Mouse (Mus musculus): ENCODE measurements around the gene Mpi. TPM values are rescaled to one million over a fixed set of nuclear protein-coding genes. Genes with fewer than 3 reads are reported as not detected.

Gene Mpi
- polyA plus RNA-seq, 1 experiment from 2014 or later = 19.1 TPM

- no peaks in the 10 kb centered on the region for H3K36me3 ChIP-seq (ENCODE audit: insufficient read depth, low read length)
- no peak overlapping the region for H3K9ac ChIP-seq (replicated peaks; ENCODE audit: low read depth)
- H3K4me2 ChIP-seq (replicated peaks; ENCODE audit: low read depth, low read length) = no peak overlapping the region
- 8% methylated on average over 3 of the region's 3 CpGs for WGBS
- H3K9me3 ChIP-seq (ENCODE audit: low read length) = no peaks in the 10 kb centered on the region
- ATAC-seq (no peak), DNase-seq (ENCODE audit: low spot score) (peak; percentile 78)
- H3K4me1 ChIP-seq (ENCODE audit: insufficient read depth, low read depth, low read length) = peaks cover 2% of the 10 kb centered on the region; the same call in 1 of the 2 replicates
- no peak overlapping the region for H3K27ac ChIP-seq (ENCODE audit: low read length)
- H3K27me3 ChIP-seq (replicated peaks; ENCODE audit: insufficient read depth, low read length) = no peaks in the 10 kb centered on the region
- no peak overlapping the region for H3K4me3 ChIP-seq (ENCODE audit: low read depth, low read length)
- TF ChIP-seq CTCF (IDR thresholded peaks at IDR 0.05) (peak; percentile 86), EP300 (IDR thresholded peaks at IDR 0.05) (no peak)
These were observed 35.5 kb downstream of the Mpi start for GRCm38 (mm10) chr9:57517113-57517512.

DNA sequence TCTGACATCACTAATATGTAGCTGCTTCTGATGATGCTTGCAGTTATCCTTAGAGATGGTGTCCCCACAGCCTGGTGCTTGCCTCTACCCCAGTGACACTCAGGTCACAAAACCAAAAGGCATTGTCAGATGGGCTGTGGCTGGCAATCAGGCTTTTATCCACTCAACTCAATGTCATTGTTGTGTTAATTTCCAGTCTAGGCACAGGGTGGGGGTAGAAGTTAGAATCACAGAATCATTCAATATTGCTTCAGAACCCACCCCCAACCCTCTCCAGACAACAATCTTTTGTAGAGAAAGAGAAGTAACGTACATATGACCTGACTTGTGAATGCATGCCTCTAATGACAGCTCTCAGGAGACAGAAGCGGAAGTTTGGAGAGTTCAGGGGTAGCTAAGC, 42.0 kb downstream of the Mpi start:
- WGBS = 76% methylated on average over 2 of the region's 2 CpGs
- no peak overlapping the region for H3K27ac ChIP-seq (ENCODE audit: low read length)
- DNase-seq (ENCODE audit: low spot score) (no peak), ATAC-seq (no peak)
- no peaks in the 10 kb centered on the region for H3K4me1 ChIP-seq (ENCODE audit: insufficient read depth, low read depth, low read length)
- H3K4me3 ChIP-seq (ENCODE audit: low read depth, low read length) = no peak overlapping the region
- H3K36me3 ChIP-seq (ENCODE audit: insufficient read depth, low read length) = no peaks in the 10 kb centered on the region
- no peaks in the 10 kb centered on the region for H3K9me3 ChIP-seq (ENCODE audit: low read length)
- no peak overlapping the region for H3K4me2 ChIP-seq (replicated peaks; ENCODE audit: low read depth, low read length)
- TF ChIP-seq EP300 (IDR thresholded peaks at IDR 0.05) (no peak), CTCF (IDR thresholded peaks at IDR 0.05) (no peak)
- H3K27me3 ChIP-seq (replicated peaks; ENCODE audit: insufficient read depth, low read length) = peaks cover 7% of the 10 kb centered on the region; the same call in 1 of the 2 replicates
- no peak overlapping the region for H3K9ac ChIP-seq (replicated peaks; ENCODE audit: low read depth)

- Histone ChIP-seq H3K27ac (ENCODE audit: low read length) (no peak overlapping the region), H3K9me3 (ENCODE audit: low read length) (no peaks in the 10 kb centered on the region), H3K27me3 (replicated peaks; ENCODE audit: insufficient read depth, low read length) (peaks cover 54% of the 10 kb centered on the region), H3K4me1 (ENCODE audit: insufficient read depth, low read depth, low read length) (peaks cover 12% of the 10 kb centered on the region), H3K36me3 (ENCODE audit: insufficient read depth, low read length) (no peaks in the 10 kb centered on the region), H3K4me3 (ENCODE audit: low read depth, low read length) (no peak overlapping the region), H3K9ac (replicated peaks; ENCODE audit: low read depth) (no peak overlapping the region), H3K4me2 (replicated peaks; ENCODE audit: low read depth, low read length) (no peak overlapping the region)
- ATAC-seq (peak; percentile 57), DNase-seq (ENCODE audit: low spot score) (no peak)
- TF ChIP-seq CTCF (IDR thresholded peaks at IDR 0.05) = no peak
- no peak for TF ChIP-seq EP300 (IDR thresholded peaks at IDR 0.05)
- WGBS = 6% methylated on average over 8 of the region's 8 CpGs
These were observed 46.9 kb downstream of the Mpi start for GRCm38 (mm10) chr9:57505700-57506099.

DNA sequence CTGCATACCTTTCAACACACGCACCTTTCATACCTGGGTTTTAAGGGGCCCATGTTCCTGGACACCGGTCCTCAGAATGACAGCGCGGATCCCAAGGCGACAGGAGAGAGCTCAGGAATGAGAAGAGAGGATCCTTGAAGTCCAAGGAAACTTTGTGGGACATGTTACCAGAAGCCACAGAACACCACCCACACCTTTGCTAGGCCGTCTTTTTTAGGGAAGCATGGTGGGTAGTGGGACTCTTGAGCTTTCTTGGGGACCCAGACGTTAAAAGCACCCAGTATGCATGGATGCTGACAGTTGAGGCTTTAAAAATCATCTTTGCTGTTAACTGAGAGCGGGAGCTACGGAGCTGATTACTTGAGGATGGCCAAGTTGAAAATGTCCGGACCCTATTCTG, 47.7 kb downstream of the Mpi start:
- ATAC-seq = no peak
- Histone ChIP-seq H3K9me3 (ENCODE audit: low read length) (no peaks in the 10 kb centered on the region), H3K9ac (replicated peaks; ENCODE audit: low read depth) (no peak overlapping the region), H3K4me1 (ENCODE audit: insufficient read depth, low read depth, low read length) (peaks cover 12% of the 10 kb centered on the region), H3K4me3 (ENCODE audit: low read depth, low read length) (no peak overlapping the region), H3K36me3 (ENCODE audit: insufficient read depth, low read length) (no peaks in the 10 kb centered on the region), H3K4me2 (replicated peaks; ENCODE audit: low read depth, low read length) (no peak overlapping the region), H3K27me3 (replicated peaks; ENCODE audit: insufficient read depth, low read length) (peaks cover 61% of the 10 kb centered on the region), H3K27ac (ENCODE audit: low read length) (no peak overlapping the region)
- no peak for DNase-seq (ENCODE audit: low spot score)
- TF ChIP-seq EP300 (IDR thresholded peaks at IDR 0.05) (no peak), CTCF (IDR thresholded peaks at IDR 0.05) (no peak)
- 46% methylated on average over 10 of the region's 10 CpGs for WGBS

DNA sequence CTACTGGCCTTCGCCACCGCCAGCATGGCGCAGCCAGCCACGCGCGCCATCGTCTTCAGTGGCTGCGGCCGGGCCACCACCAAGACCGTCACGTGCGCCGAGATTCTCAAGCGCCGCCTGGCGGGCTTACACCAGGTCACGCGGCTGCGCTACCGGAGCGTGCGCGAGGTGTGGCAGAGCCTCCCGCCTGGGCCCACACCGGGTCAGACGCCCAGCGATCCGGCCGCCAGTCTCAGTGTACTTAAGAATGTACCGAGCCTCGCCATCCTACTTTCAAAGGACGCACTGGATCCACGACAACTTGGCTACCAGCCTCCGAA, 48.2 kb downstream of the Mpi start:
- Histone ChIP-seq H3K27me3 (replicated peaks; ENCODE audit: insufficient read depth, low read length) (peaks cover 61% of the 10 kb centered on the region), H3K36me3 (ENCODE audit: insufficient read depth, low read length) (no peaks in the 10 kb centered on the region), H3K4me1 (ENCODE audit: insufficient read depth, low read depth, low read length) (peaks cover 12% of the 10 kb centered on the region), H3K4me3 (ENCODE audit: low read depth, low read length) (peak overlapping the region; percentile 37), H3K4me2 (replicated peaks; ENCODE audit: low read depth, low read length) (peak overlapping the region; percentile 63), H3K9me3 (ENCODE audit: low read length) (no peaks in the 10 kb centered on the region), H3K27ac (ENCODE audit: low read length) (no peak overlapping the region), H3K9ac (replicated peaks; ENCODE audit: low read depth) (no peak overlapping the region)
- ATAC-seq (peak; percentile 80), DNase-seq (ENCODE audit: low spot score) (no peak)
- under 1% methylated on average over 34 of the region's 34 CpGs for WGBS
- TF ChIP-seq EP300 (IDR thresholded peaks at IDR 0.05) = no peak
- peak; percentile 61 for TF ChIP-seq CTCF (IDR thresholded peaks at IDR 0.05)

- ATAC-seq (peak; percentile 66), DNase-seq (ENCODE audit: low spot score) (no peak)
- no peak for TF ChIP-seq EP300 (IDR thresholded peaks at IDR 0.05)
- TF ChIP-seq CTCF (IDR thresholded peaks at IDR 0.05) = no peak
- no peaks in the 10 kb centered on the region for H3K36me3 ChIP-seq (ENCODE audit: insufficient read depth, low read length)
- H3K4me3 ChIP-seq (ENCODE audit: low read depth, low read length) = peak within 1 kb of the TSS; percentile 37
- 1% methylated on average over 46 of the region's 46 CpGs for WGBS
- H3K9me3 ChIP-seq (ENCODE audit: low read length) = no peaks in the 10 kb centered on the region
- no peak within 1 kb of the TSS for H3K9ac ChIP-seq (replicated peaks; ENCODE audit: low read depth)
- no peak within 1 kb of the TSS for H3K27ac ChIP-seq (ENCODE audit: low read length)
- peaks cover 61% of the 10 kb centered on the region for H3K27me3 ChIP-seq (replicated peaks; ENCODE audit: insufficient read depth, low read length)
- H3K4me1 ChIP-seq (ENCODE audit: insufficient read depth, low read depth, low read length) = peaks cover 12% of the 10 kb centered on the region
- peak within 1 kb of the TSS; percentile 63 for H3K4me2 ChIP-seq (replicated peaks; ENCODE audit: low read depth, low read length)
These were observed 48.8 kb downstream of the Mpi start, which contains the start of gene Rpp25 for GRCm38 (mm10) chr9:57503622-57504380. Gene Rpp25 (plus strand): TSS chr9:57504026.
